In the genomic region with DNA sequence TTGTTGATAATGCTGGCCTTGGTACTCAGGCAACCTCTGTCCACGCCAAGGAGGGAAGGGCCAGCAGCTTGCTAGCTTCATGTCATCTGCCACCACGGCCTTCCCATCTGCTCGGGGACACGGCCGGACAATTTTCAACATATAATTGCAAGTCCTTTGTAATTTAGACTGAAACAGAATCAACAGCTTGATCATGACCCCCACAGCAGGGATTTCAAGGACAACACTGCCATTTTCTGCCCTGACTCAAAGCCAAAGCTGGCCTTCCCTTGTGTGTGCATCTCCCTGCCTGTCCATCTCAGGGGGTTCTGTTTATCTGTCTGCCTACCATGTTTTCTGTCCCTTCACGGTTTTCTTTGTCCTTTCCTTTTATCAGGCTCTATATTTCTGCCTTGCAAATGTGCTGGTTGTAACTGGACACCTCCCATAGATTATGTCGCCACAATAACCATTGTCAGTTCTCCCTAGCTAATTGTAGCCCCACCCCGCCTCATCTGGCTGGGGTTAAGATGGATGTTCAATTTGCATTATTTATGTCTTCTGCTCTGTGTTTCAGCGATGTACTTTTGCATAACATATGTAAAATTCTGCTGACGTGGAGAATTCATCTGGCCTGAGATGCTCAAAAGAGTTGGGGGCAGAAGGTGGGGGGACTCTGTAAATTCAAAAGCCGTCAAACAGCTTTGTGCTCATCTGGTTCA, we compare ENCODE assay signal across 12 mouse cellular contexts.
A peak's percentile ranks its signal among the peaks of the same experiment; 100 is the strongest.
DNase-seq lines count a peak whose midpoint lies in the region; ATAC-seq and TF ChIP-seq lines count a peak whose summit lies in the region.
"Had no signal": no experiment of that assay in that cellular context is flagged by ENCODE, and none has a peak within 500 bp of the region (broad histone marks: within the 10 kb centered on the region; RNA-seq: fewer than 3 reads in every experiment).

No protein-coding gene starts in this region.

- intact Hi-C loops in left cerebral cortex, postnatal 4 days (cut with DNase I) = no loop called here
- intact Hi-C loops in left cerebral cortex, postnatal 14 days (cut with DNase I) = no loop called here

- no peak overlapping the region for H3K4me2 ChIP-seq in hindbrain, postnatal 0 days (ENCODE audit: low read depth, low read length)
- H3K4me2 ChIP-seq in neural tube, embryonic 14.5 days (ENCODE audit: low read depth, low read length) = no peak overlapping the region

- no peaks in the 10 kb centered on the region for H3K4me1 ChIP-seq in hindbrain, postnatal 0 days (ENCODE audit: insufficient read depth, low read length)
- H3K4me1 ChIP-seq in neural tube, embryonic 14.5 days (ENCODE audit: control insufficient read depth, insufficient read depth, low read length) = 0 out of 2 replicates have a peak, but pooled peaks cover 2% of the 10 kb centered on the region
- H3K4me1 ChIP-seq: megakaryocyte, embryonic 14.5 days had no signal

- no peak for TF ChIP-seq CTCF in hindbrain, postnatal 0 days (IDR thresholded peaks at IDR 0.05; ENCODE audit: low read depth)
- TF ChIP-seq CTCF in layer of hippocampus, adult 2 months (conservative IDR thresholded peaks at IDR 0.05) = no peak

- no peaks in the 10 kb centered on the region for H3K27me3 ChIP-seq in hindbrain, postnatal 0 days (ENCODE audit: insufficient read depth, low read length)
- no peaks in the 10 kb centered on the region for H3K27me3 ChIP-seq in neural tube, embryonic 14.5 days (ENCODE audit: control insufficient read depth, insufficient read depth, low read length)

- H3K9me3 ChIP-seq in hindbrain, postnatal 0 days (ENCODE audit: low read length) = no peaks in the 10 kb centered on the region
- H3K9me3 ChIP-seq in neural tube, embryonic 14.5 days (ENCODE audit: control insufficient read depth, low read length) = no peaks in the 10 kb centered on the region
- H3K9me3 ChIP-seq: G1E; megakaryocyte, embryonic 14.5 days had no signal

- H3K27ac ChIP-seq in hindbrain, postnatal 0 days = peak overlapping the region; percentile 60
- H3K27ac ChIP-seq in neural tube, embryonic 14.5 days (ENCODE audit: low read depth, low read length) = peak overlapping the region; percentile 45
- no peak overlapping the region for H3K27ac ChIP-seq in layer of hippocampus, adult 2 months

- WGBS in hindbrain, postnatal 0 days = 35% methylated on average over 11 of the region's 11 CpGs
- 21% methylated on average over 11 of the region's 11 CpGs for WGBS in neural tube, embryonic 14.5 days

- H3K9ac ChIP-seq in hindbrain, postnatal 0 days (replicated peaks; ENCODE audit: low read length) = no peak overlapping the region
- H3K9ac ChIP-seq in neural tube, embryonic 14.5 days (replicated peaks; ENCODE audit: low read depth, low read length) = no peak overlapping the region

- 0 out of 2 replicates have a peak, but pooled peaks have one; percentile 51 for ATAC-seq in hindbrain, postnatal 0 days
- ATAC-seq in neural tube, embryonic 14.5 days (ENCODE audit: low read depth) = no peak

- DNase-seq in cerebellum, adult 9-10 months = peak; percentile 17
- DNase-seq in cerebellum, adult 8-10 months = no peak
- peak; percentile 80 for DNase-seq in left cerebral cortex, postnatal 4 days
- no peak for DNase-seq in left cerebral cortex, postnatal 14 days (ENCODE audit: low spot score in 2 of 2)
- peak; percentile 54 for DNase-seq in hindbrain, postnatal 0 days (ENCODE audit: low spot score)
- DNase-seq in layer of hippocampus, adult 2 months (ENCODE audit: low spot score in 2 of 2) = no peak
- DNase-seq in heart, postnatal 4 days = no peak
- DNase-seq: heart, postnatal 14 days; kidney, postnatal 25 days had no signal

- no peaks in the 10 kb centered on the region for H3K36me3 ChIP-seq in hindbrain, postnatal 0 days (ENCODE audit: insufficient read depth, low read length)
- no peaks in the 10 kb centered on the region for H3K36me3 ChIP-seq in neural tube, embryonic 14.5 days (ENCODE audit: control insufficient read depth, insufficient read depth, low read length)
- H3K36me3 ChIP-seq: G1E had no signal

- no peak overlapping the region for H3K4me3 ChIP-seq in hindbrain, postnatal 0 days (ENCODE audit: low read length)
- H3K4me3 ChIP-seq in neural tube, embryonic 14.5 days (ENCODE audit: low read depth, low read length) = no peak overlapping the region
- no peak overlapping the region for H3K4me3 ChIP-seq in layer of hippocampus, adult 2 months
- H3K4me3 ChIP-seq: megakaryocyte, embryonic 14.5 days had no signal

Comparison
In these comparisons a context has a peak if more than half of its experiments do, and no peak if none do; other contexts are left out.
1. DNase-seq: peak in cerebellum, adult 9-10 months (single experiment), left cerebral cortex, postnatal 4 days (single experiment) and hindbrain, postnatal 0 days (single experiment); none in cerebellum, adult 8-10 months (single experiment), left cerebral cortex, postnatal 14 days (0 of 2), layer of hippocampus, adult 2 months (0 of 2) and heart, postnatal 4 days (single experiment).